Mouse (Mus musculus) T-helper 17 cell (primary cell): ENCODE measurements around the gene Asxl2.
"Not testable (repeated sequence)": the region's sequence is repeated elsewhere in the genome, so short reads cannot be mapped to it uniquely, and the experiment has no call there.

Experiments used
- in situ Hi-C, 2 experiments: fragments of 300-600 bp; cut with MboI, MseI; formaldehyde crosslinking; loops; 1 replicate in 1 of 2; 2 replicates in 1 of 2; pipeline ENCODE4 v1.15.1; 2025; ENCODE audit warnings: high pct_unique_total_duplicates in 2 of 2

The Asxl2 gene

GRCm38 (mm10) chr12:3535446-3535845 is 108.8 kb downstream of the Asxl2 start:
- in situ Hi-C loops, result not testable (repeated sequence)

DNA sequence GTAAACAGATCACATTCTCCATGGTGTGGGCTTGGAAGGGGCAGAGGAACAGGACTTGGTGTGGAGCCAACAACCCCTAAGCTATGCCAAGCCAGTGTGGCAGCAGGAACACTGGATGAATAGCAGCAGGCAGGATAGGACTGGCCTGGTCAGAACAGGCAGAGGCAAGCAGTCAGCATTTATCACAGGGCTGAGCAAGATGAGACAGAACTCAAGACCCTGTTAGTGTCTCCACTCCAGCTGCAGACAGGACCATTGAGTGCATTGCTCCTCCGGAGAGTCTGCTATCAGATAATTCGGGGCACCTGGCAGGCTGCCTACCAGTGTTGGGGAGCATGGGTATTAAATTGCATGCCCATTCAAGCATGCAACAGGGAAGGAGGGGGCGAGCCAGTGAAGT is 111.0 kb downstream of the Asxl2 start:
- in situ Hi-C loops, result no loop called here

DNA sequence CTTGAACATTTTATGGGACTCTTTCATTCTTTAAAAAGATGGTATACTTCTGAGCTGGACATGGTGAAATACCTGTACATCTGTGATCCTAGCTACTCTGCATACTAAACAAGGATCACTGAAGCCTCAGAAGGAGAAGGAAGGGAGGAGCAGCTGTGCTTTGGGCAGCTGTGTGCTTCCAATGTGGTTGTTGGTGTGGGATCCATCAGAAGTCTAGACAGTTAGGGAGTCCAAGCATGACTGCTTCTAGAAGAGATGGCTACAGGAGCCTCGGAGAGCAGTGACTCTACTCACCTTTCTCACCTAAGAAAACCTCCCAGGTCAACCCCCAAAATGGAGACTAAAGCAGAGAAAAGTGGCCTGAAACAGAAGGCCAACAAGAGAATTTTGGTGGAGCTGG is 111.4 kb downstream of the Asxl2 start:
- in situ Hi-C loops, result no loop called here

DNA sequence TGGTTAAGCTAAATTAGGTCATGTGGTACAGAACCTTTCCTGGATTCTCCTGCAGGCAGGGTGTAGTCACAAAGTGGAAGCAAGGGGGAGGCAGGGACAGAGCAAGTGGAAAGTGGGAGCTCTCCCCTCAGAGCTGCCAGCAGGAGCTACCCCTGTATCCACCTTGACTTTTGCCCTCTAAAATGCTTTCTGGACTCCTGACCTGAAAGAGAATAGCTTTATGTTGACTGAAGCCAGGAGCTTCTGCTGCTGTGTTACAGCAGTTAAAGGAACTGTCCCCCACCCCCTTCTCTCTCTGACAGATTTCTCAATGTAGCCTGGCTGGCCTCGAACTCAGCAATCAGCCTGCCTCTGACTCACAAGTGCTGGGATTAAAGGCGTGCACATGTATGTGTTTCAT is 112.9 kb downstream of the Asxl2 start:
- in situ Hi-C loops, result no loop called here

DNA sequence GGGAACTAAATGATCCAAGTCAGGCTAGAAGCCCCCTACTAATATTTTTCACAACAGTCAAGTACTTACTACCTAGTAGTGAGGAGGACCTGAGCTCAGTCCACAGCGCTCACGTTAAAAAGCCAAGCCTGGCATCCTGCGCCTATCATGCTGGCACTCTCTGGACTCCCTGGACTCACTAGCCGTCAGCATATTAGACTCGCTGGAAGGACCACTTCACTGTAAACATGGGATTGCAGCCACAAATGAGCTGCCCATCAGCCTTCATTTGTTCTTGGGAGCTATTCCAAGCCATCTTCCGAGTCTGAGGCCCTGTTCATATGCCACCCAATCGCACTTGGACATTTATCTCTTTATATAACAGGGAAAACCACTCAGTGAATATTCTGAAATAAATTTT is 114.2 kb downstream of the Asxl2 start:
- in situ Hi-C loops, result no loop called here

DNA sequence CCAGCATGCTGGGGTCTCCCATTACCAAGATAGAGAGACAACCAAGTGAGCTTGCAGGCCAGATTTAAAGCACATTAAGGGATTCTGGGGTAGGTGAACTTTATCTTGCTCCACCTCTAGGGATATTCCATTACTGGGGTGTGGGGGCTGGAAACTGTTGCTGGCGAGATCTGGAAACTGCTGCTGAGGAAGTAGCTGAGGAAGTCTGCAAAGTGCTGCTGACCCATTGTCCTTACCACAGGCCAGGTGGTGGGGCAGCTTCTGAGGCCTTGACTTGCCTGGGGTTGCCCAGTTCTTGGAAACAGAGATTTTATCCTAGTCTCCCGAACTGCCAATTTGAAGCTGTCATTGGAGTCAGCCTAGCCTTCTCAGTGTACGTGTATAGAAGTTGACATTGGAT is 118.8 kb downstream of the Asxl2 start:
- in situ Hi-C loops, result no loop called here

- in situ Hi-C loops, result no loop called here
Measured at GRCm38 (mm10) chr12:3546121-3546658, 119.5 kb downstream of the Asxl2 start.

- in situ Hi-C loops, result no loop called here
Measured at GRCm38 (mm10) chr12:3546781-3547180, 120.1 kb downstream of the Asxl2 start.

GRCm38 (mm10) chr12:3547506-3547905 is 120.8 kb downstream of the Asxl2 start:
- in situ Hi-C loops, result no loop called here

GRCm38 (mm10) chr12:3547911-3548310 is 121.3 kb downstream of the Asxl2 start:
- in situ Hi-C loops, result no loop called here

- in situ Hi-C loops, result no loop called here
Measured at GRCm38 (mm10) chr12:3548582-3549211, 122.0 kb downstream of the Asxl2 start.

DNA sequence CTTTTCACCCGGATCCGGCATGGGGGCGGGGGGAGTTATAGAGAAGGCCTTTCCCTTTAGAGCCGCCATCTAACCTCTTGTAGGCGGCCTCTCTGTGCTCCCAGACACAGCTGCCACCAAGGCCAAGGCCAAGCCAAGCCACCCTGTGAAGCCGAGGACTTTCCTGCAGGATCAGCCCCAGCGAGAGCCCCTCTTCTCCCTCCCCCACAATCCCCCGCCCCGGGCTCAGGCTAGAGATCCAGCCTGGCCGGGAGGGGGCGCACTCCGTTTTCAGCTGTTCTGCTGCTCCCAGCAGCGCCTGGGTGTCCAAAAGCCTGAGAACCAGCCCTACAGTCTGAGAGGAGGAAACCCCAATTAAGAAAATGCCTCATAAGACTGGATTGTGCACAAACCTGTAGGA is 123.6 kb downstream of the Asxl2 start:
- in situ Hi-C loops, result loop anchor here in 1 of 2 experiments (25.0 kb wide), 1 partner anchor 1362 kb away; the partner anchor contains the start of genes Atad2b and Ubxn2a
